Mouse (Mus musculus): Measurements from ENCODE around the gene Hbq1b. TPM values are rescaled to one million over a fixed set of nuclear protein-coding genes. Genes with fewer than 3 reads are reported as not detected.

Gene Hbq1b
- polyA plus RNA-seq, 1 experiment from 2014 or later = 0.87 TPM

DNA sequence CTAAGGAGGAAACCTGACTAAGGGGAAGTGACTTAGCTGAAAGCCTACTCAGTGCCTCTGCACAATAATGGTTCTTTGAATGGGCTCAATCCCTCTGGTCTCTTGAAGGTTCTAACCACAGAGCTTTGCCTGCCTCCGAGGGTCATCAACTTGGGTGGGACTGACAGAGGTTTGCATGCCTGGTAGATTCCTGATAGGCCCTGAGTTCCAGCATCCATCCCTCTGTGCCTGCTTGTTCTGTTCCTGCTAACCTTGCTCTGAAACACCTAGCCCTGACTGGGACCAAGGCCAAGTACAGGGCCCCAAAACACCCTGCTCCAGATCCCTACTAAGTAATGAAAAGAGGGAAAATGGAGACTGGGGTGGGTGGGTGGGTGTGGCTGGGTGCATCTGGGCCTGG lies 16.7 kb downstream of the Hbq1b start:
- 86% methylated on average over 1 of the region's 1 CpGs for WGBS
- no peaks in the 10 kb centered on the region for H3K36me3 ChIP-seq (ENCODE audit: insufficient read depth, low read length)
- H3K4me2 ChIP-seq (ENCODE audit: low read length) = no peak overlapping the region
- H3K9ac ChIP-seq (ENCODE audit: low read depth, low read length) = no peak overlapping the region
- no peak for ATAC-seq (replicated peaks; ENCODE audit: low FRiP score, low read depth)
- no peak for DNase-seq (ENCODE audit: low spot score)
- no peaks in the 10 kb centered on the region for H3K27me3 ChIP-seq (ENCODE audit: insufficient read depth, low read length)
- H3K27ac ChIP-seq = no peak overlapping the region
- no peak overlapping the region for H3K4me3 ChIP-seq (replicated peaks; ENCODE audit: low read depth, low read length)
- TF ChIP-seq CTCF (IDR thresholded peaks at IDR 0.05; ENCODE audit: low read depth) = no peak
- H3K9me3 ChIP-seq (replicated peaks; ENCODE audit: low read length) = no peaks in the 10 kb centered on the region
- H3K4me1 ChIP-seq (replicated peaks; ENCODE audit: insufficient read depth, low read length) = no peaks in the 10 kb centered on the region

DNA sequence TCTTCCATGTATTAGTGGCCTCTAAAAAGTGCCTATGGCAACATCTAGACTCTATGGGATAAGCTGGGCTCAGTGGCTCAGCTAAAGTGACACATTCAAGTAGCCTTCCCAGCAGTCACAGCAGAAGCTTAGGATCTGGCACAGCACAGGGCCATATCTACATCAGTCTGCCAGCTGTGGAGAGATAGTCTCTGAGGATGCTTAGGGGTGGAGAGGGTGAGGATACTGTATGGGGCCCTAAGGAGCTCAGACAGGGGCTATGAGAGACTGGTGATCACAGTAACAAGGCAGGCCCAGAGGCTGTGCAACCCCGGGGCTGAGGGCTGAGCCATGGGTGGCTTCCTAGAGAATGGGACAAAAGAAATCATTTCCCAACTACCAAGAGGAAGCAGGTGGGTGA lies 20.2 kb downstream of the Hbq1b start:
- H3K4me1 ChIP-seq (replicated peaks; ENCODE audit: insufficient read depth, low read length) = peaks cover 6% of the 10 kb centered on the region; the same call in 1 of the 2 replicates
- no peaks in the 10 kb centered on the region for H3K27me3 ChIP-seq (ENCODE audit: insufficient read depth, low read length)
- no peak overlapping the region for H3K4me3 ChIP-seq (replicated peaks; ENCODE audit: low read depth, low read length)
- no peaks in the 10 kb centered on the region for H3K9me3 ChIP-seq (replicated peaks; ENCODE audit: low read length)
- TF ChIP-seq CTCF (IDR thresholded peaks at IDR 0.05; ENCODE audit: low read depth) = no peak
- ATAC-seq (replicated peaks; ENCODE audit: low FRiP score, low read depth) (no peak), DNase-seq (ENCODE audit: low spot score) (no peak)
- H3K9ac ChIP-seq (ENCODE audit: low read depth, low read length) = no peak overlapping the region
- no peaks in the 10 kb centered on the region for H3K36me3 ChIP-seq (ENCODE audit: insufficient read depth, low read length)
- H3K4me2 ChIP-seq (ENCODE audit: low read length) = no peak overlapping the region
- no peak overlapping the region for H3K27ac ChIP-seq
- 83% methylated on average over 1 of the region's 1 CpGs for WGBS

- Histone ChIP-seq H3K27me3 (ENCODE audit: insufficient read depth, low read length) (no peaks in the 10 kb centered on the region), H3K9ac (ENCODE audit: low read depth, low read length) (no peak overlapping the region), H3K4me3 (replicated peaks; ENCODE audit: low read depth, low read length) (no peak overlapping the region), H3K36me3 (ENCODE audit: insufficient read depth, low read length) (no peaks in the 10 kb centered on the region), H3K27ac (no peak overlapping the region), H3K4me2 (ENCODE audit: low read length) (no peak overlapping the region), H3K4me1 (replicated peaks; ENCODE audit: insufficient read depth, low read length) (peaks cover 6% of the 10 kb centered on the region; the same call in 1 of the 2 replicates), H3K9me3 (replicated peaks; ENCODE audit: low read length) (no peaks in the 10 kb centered on the region)
- ATAC-seq (replicated peaks; ENCODE audit: low FRiP score, low read depth) (no peak; the same call in 1 of the 2 replicates), DNase-seq (ENCODE audit: low spot score) (peak; percentile 18)
- TF ChIP-seq CTCF (IDR thresholded peaks at IDR 0.05; ENCODE audit: low read depth) = no peak
- 26% methylated on average over 4 of the region's 4 CpGs for WGBS
Measured at GRCm38 (mm10) chr11:32309446-32309845, 22.7 kb downstream of the Hbq1b start.

GRCm38 (mm10) chr11:32309928-32310327 lies 23.2 kb downstream of the Hbq1b start:
- no peaks in the 10 kb centered on the region for H3K36me3 ChIP-seq (ENCODE audit: insufficient read depth, low read length)
- peaks cover 6% of the 10 kb centered on the region; the same call in 1 of the 2 replicates for H3K4me1 ChIP-seq (replicated peaks; ENCODE audit: insufficient read depth, low read length)
- no peak overlapping the region for H3K9ac ChIP-seq (ENCODE audit: low read depth, low read length)
- DNase-seq (ENCODE audit: low spot score) (no peak), ATAC-seq (replicated peaks; ENCODE audit: low FRiP score, low read depth) (no peak)
- no peak for TF ChIP-seq CTCF (IDR thresholded peaks at IDR 0.05; ENCODE audit: low read depth)
- H3K4me2 ChIP-seq (ENCODE audit: low read length) = no peak overlapping the region
- H3K27me3 ChIP-seq (ENCODE audit: insufficient read depth, low read length) = no peaks in the 10 kb centered on the region
- WGBS = 60% methylated on average over 3 of the region's 3 CpGs
- H3K4me3 ChIP-seq (replicated peaks; ENCODE audit: low read depth, low read length) = no peak overlapping the region
- H3K9me3 ChIP-seq (replicated peaks; ENCODE audit: low read length) = no peaks in the 10 kb centered on the region
- no peak overlapping the region for H3K27ac ChIP-seq

- 87% methylated on average over 3 of the region's 3 CpGs for WGBS
- Histone ChIP-seq H3K4me1 (replicated peaks; ENCODE audit: insufficient read depth, low read length) (no peaks in the 10 kb centered on the region), H3K9ac (ENCODE audit: low read depth, low read length) (no peak overlapping the region), H3K4me2 (ENCODE audit: low read length) (no peak overlapping the region), H3K36me3 (ENCODE audit: insufficient read depth, low read length) (no peaks in the 10 kb centered on the region), H3K27me3 (ENCODE audit: insufficient read depth, low read length) (no peaks in the 10 kb centered on the region), H3K4me3 (replicated peaks; ENCODE audit: low read depth, low read length) (no peak overlapping the region), H3K9me3 (replicated peaks; ENCODE audit: low read length) (no peaks in the 10 kb centered on the region), H3K27ac (no peak overlapping the region)
- ATAC-seq (replicated peaks; ENCODE audit: low FRiP score, low read depth) (no peak), DNase-seq (ENCODE audit: low spot score) (no peak)
- no peak for TF ChIP-seq CTCF (IDR thresholded peaks at IDR 0.05; ENCODE audit: low read depth)
Measured at GRCm38 (mm10) chr11:32316009-32316408, 29.2 kb downstream of the Hbq1b start.

- 0 out of 2 replicates have a peak, but pooled peaks have one; percentile 33 for ATAC-seq (replicated peaks; ENCODE audit: low FRiP score, low read depth)
- WGBS = 70% methylated on average over 11 of the region's 11 CpGs
- DNase-seq (ENCODE audit: low spot score) = no peak
Measured at GRCm38 (mm10) chr11:32320507-32321195, 33.9 kb downstream of the Hbq1b start.

More at GRCm38 (mm10) chr11:32320507-32321195, 33.9 kb downstream of the Hbq1b start:
- H3K27me3 ChIP-seq (ENCODE audit: insufficient read depth, low read length) = no peaks in the 10 kb centered on the region
- no peak overlapping the region for H3K9ac ChIP-seq (ENCODE audit: low read depth, low read length)
- no peaks in the 10 kb centered on the region for H3K4me1 ChIP-seq (replicated peaks; ENCODE audit: insufficient read depth, low read length)
- no peak overlapping the region for H3K27ac ChIP-seq
- H3K9me3 ChIP-seq (replicated peaks; ENCODE audit: low read length) = no peaks in the 10 kb centered on the region
- no peak overlapping the region for H3K4me2 ChIP-seq (ENCODE audit: low read length)
- H3K4me3 ChIP-seq (replicated peaks; ENCODE audit: low read depth, low read length) = no peak overlapping the region
- H3K36me3 ChIP-seq (ENCODE audit: insufficient read depth, low read length) = no peaks in the 10 kb centered on the region
- TF ChIP-seq CTCF (IDR thresholded peaks at IDR 0.05; ENCODE audit: low read depth) = no peak

Data from kidney, postnatal 0 days (tissue).